Mouse (Mus musculus) subcutaneous adipose tissue, adult 2 months (tissue): Measurements from ENCODE around the gene Drc3. TPM values are rescaled to one million over a fixed set of nuclear protein-coding genes. Genes with fewer than 3 reads are reported as not detected.

Source experiments
- polyA plus RNA-seq: library from polyadenylated mRNA; depleted of rRNA; stranded (reverse); fragments of >200 nt; gene quantifications from 2 replicates; pipeline ENCODE4 v1.2.3, GENCODE M21; 2012; ENCODE audit warnings: low replicate concordance; rRNA removed

The Drc3 gene
- 0.79 and 3.1 TPM in 2 replicates for polyA plus RNA-seq

DNA sequence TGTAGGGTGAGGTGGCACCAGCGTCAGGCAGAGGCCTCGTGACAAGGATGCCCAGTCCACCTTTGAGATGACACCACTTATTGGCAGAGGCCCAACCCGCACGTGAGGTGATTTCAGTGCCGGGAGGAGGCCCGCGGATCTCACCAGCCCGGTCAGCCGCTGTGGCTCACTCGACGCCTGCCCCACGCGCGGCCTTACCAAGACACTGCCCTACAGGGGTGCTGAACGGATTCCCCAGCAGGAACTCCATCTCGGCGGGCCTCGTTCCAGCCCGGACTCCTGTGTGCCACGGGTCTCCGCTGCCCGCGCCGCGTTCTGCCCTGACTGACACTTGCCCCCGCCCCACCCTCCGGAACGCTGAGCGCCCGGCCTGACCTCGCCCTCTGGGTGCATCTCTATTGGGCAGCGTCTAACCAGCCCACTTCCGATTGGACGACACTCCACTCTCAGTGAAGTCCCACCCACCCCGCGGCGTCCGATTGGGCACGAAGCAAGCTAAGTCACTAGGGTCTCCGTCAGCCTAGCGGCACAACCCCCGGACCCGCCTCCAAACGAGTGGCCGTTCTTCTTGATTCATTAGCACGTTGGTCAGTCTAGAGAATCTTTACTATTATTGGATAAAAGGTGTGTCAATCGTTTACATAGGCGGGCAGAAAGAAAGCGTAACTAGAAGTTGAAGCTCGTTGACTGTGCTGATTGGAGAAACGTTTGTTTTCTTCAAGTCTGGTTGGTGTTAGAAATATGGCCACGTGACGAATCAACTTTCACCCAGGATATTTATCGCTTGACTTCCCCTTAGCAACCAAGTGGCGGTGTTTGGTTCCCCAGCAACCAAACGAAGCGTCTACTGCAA is at the start of gene Drc3, which contains the start of gene Tom1l2:
TSS of gene Drc3 (plus strand) at position 771 of the 853 bp plus-strand sequence.
TSS of gene Tom1l2 (minus strand) at position 347 of the 853 bp plus-strand sequence.

DNA sequence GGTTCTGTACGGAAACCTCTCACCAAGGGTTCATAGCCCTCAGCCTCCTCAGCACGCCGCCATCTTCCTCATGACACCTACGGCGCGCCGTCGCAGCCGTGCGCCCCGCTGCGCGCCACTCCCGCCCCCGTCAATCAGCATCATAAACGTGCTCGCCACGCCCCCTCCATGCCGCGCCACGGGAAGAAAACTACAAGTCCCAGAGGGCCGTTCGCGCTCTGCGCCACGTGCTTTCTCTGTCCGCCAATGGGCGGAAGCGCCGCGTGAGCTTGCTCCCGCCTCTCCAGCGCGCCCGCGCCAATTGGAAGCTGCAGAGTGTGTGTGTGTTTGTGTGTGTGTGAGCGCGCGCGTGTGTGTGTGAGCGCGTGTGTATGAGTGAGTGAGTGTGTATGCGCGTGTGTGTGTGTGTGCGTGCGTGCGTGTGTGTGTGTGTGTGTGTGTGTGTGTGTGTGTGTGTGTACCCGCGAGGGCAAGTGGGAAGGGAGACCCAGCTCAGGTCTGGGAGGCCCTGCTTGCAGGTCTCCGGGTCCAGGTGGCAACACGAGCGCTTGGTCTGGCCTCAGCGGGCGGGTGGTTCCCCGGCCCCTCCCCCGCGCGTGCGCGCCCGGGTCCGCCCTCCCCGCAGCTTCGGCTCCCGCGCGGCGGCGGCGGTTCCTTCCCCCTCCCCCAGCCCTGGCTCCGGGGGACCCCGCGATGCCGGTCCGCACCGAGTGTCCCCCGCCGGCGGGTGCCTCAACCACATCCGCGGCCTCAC is 64.0 kb downstream of the Drc3 start, which contains the start of gene Gid4:
TSS of gene Gid4 (plus strand) at position 183 of the 754 bp plus-strand sequence.

DNA sequence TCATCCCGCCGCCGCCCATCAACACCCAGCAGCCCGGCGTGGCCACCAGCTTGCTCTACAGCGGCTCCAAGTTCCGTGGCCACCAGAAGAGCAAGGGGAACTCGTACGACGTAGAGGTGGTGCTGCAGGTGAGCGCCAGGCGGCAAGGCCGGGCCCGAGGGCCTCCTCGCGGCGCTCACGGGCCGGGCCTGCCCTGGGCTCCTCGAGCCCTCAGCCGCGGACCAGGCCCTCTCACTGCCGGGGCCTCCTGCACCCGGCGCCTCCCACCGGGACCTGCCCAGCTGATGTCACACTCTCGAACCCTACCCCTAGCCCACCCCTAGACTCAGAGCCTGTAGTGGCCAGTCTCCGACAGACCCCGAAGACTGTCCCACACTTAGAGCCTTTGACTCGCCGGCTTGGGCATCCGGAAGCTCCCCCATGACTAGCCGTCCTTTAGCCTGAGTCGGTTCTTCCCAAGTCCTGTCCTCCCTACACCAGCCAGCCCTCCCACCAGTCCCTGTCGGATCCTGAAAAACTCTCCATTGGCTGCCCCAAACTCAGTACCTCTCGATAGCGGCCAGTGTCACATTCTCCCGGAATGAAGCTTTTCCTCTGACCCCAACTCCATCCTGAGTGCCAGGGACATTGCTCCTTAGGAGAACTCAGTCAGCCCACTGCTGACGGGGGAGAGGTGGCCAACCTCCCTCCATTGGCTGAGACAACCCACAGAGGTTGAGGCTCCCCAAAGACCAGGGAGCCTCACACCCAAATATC is 64.8 kb downstream of the Drc3 start, which contains the start of gene Atpaf2:
TSS of gene Atpaf2 (minus strand) at position 741 of the 756 bp plus-strand sequence.

Other genes with a start within 250 kb of the Drc3 start
- 24.6 and 75.4 TPM in 2 replicates for gene Rai1, start 248.3 kb upstream of the Drc3 start, polyA plus RNA-seq
- 375 and 414 TPM in 2 replicates for gene Srebf1, start 130.7 kb upstream of the Drc3 start, polyA plus RNA-seq
- gene Tom1l2, start 424 bp upstream of the Drc3 start, polyA plus RNA-seq, result 68.8 and 80.2 TPM in 2 replicates
- 33.0 and 36.6 TPM in 2 replicates for gene Gid4, start 63.8 kb downstream of the Drc3 start, polyA plus RNA-seq
- 55.6 and 101 TPM in 2 replicates for gene Atpaf2, start 65.1 kb downstream of the Drc3 start, polyA plus RNA-seq
- gene Drg2, start 101.3 kb downstream of the Drc3 start, polyA plus RNA-seq, result 66.9 and 78.0 TPM in 2 replicates
- 0.10 and 0.27 TPM in 2 replicates for gene Myo15, start 116.0 kb downstream of the Drc3 start, polyA plus RNA-seq
- 32.2 and 34.9 TPM in 2 replicates for gene Alkbh5, start 183.1 kb downstream of the Drc3 start, polyA plus RNA-seq